Mouse (Mus musculus) thymus, adult 2 months (tissue): Measurements from ENCODE around the gene Hif1an.

ENCODE experiments used
- CTCF ChIP-seq: fragments of 200-500 bp; IDR thresholded peaks from 2 replicates; pipeline ENCODE4 v1.5.1; 2012; ENCODE audit warnings: mild to moderate bottlenecking, control low read depth, low read length, moderate library complexity, borderline replicate concordance; ENCODE audit not compliant: control insufficient read depth, poor library complexity, insufficient read depth; ENCODE audit errors: extremely low read depth
- POLR2A ChIP-seq: fragments of 200-500 bp; IDR thresholded peaks from 2 replicates; pipeline ENCODE4 v1.6.1; 2012; ENCODE audit warnings: mild to moderate bottlenecking, low read length, control low read depth, moderate library complexity; ENCODE audit not compliant: control insufficient read depth, poor library complexity, insufficient read depth; ENCODE audit errors: extremely low read depth

DNA sequence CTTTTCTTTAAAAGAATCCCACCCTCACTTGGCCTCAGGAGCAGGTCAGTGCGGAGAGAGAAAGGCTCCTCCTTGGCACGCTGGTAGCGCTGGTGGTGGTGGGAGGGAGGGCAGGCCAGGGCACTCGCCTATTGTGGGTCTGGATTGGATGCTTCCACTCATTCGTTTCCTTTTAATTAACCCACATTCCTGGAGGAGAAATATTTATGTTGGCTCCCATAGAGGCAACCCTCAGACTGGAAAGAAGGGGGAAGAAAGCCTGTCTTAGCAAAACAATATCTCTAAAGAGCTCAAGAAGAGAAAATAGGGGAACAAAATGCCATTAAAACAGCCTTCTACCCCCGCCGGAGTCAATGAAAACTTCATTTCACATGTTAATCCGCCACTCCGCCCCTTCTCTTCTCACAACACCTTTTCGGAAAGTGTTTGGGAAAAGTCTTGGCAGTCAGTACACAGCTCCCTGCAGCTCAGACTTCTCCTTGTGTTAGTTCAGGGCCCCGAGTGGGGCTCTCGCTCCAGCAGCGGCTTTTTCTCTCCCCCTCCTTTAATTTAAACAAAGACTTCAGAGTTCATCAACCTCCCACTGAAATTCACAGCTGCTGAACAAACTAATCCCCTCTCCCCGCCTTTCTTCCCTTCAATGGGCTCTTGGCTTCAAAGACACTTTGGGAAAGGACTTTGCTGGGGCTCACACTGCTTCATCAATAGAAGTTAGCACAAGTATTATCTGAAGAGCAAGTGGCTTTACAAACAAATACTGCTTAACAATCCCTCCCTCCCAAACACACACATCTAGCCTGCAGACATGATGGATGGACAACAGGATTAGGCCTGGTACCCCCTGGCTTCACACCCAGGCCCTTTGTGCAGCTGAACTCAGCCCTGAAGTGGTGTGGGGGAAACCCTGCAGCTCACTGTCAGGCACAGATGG, 47.9 kb upstream of the Hif1an start:
- TF ChIP-seq CTCF, result no peak
- TF ChIP-seq POLR2A, result no peak
